Mouse (Mus musculus) frontal cortex, adult 2 months (tissue): ENCODE measurements at regions not wholly inside any gene's neighbourhood (a gene's known extent, or its start where the extent isn't known, plus 50 kb on each side); places are given as distances from the start of the nearest gene placed in this dataset.

Experiments
- DNase-seq, 2 experiments: peaks; one replicate each; pipeline ENCODE4 v3.0.0; 2022; ENCODE audit warnings: low spot score in 1 of 2; ENCODE audit errors: extremely low spot score in 1 of 2

DNA sequence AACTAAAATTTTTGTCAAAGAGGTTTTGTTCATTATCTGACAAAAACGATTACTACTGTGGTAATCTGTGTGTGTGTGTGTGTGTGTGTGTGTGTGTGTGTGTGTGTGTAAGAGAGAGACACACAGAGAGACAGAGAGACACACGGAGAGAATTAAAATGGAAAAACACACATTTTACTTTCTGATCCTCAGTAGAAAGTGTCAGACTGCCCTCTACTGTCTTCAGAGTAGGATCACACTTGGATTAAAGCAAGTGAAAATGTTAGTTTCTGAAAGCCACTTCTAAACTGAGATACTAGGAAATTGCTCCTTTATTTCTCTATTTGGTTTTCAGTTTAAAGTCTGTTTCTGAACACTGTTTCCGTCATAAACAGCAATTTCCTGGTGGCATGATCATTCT, 57.3 kb upstream of the Cylc1 start:
- peak in 1 of 2 experiments; percentile 31 for DNase-seq
